In genomic region chr6:118171386-118171785, GRCm38 (mm10) we compare ENCODE assay signal across 15 mouse cellular contexts. TPM values are rescaled to one million over a fixed set of nuclear protein-coding genes. Genes with fewer than 3 reads are reported as not detected.
"Had no signal": no experiment of that assay in that cellular context is flagged by ENCODE, and none has a peak within 500 bp of the region (broad histone marks: within the 10 kb centered on the region; RNA-seq: fewer than 3 reads in every experiment).

No protein-coding gene starts in this region.

- H3K9ac ChIP-seq: liver, embryonic 15.5 days; liver, postnatal 0 days; lung, embryonic 14.5 days; midbrain, embryonic 13.5 days; midbrain, embryonic 15.5 days; neural tube, embryonic 12.5 days; stomach, embryonic 15.5 days had no signal

- H3K27ac ChIP-seq: liver, embryonic 15.5 days; macrophage; midbrain, embryonic 13.5 days; midbrain, embryonic 15.5 days; neural tube, embryonic 12.5 days; stomach, embryonic 15.5 days; stomach, postnatal 0 days had no signal

- H3K4me2 ChIP-seq: liver, embryonic 15.5 days; lung, embryonic 14.5 days; midbrain, embryonic 11.5 days; midbrain, embryonic 13.5 days; midbrain, embryonic 15.5 days; neural tube, embryonic 12.5 days; stomach, embryonic 15.5 days had no signal

- H3K4me1 ChIP-seq: liver, embryonic 15.5 days; midbrain, embryonic 13.5 days; midbrain, embryonic 15.5 days; neural tube, embryonic 12.5 days; stomach, embryonic 15.5 days had no signal

- H3K27me3 ChIP-seq: liver, embryonic 15.5 days; midbrain, embryonic 13.5 days; midbrain, embryonic 15.5 days; neural tube, embryonic 12.5 days; stomach, embryonic 15.5 days had no signal

- DNase-seq: liver, postnatal 0 days; lung, embryonic 14.5 days; right cerebral cortex, postnatal 14 days; thymus, adult 2 months; thymus, postnatal 25 days; thymus, postnatal 4 days had no signal

- H3K4me3 ChIP-seq: liver, embryonic 15.5 days; megakaryocyte, embryonic 14.5 days; midbrain, embryonic 13.5 days; midbrain, embryonic 15.5 days; neural tube, embryonic 12.5 days; stomach, embryonic 15.5 days had no signal

- H3K9me3 ChIP-seq: liver, embryonic 15.5 days; megakaryocyte, embryonic 14.5 days; midbrain, embryonic 13.5 days; midbrain, embryonic 15.5 days; neural tube, embryonic 12.5 days; stomach, embryonic 15.5 days had no signal

- ATAC-seq: liver, postnatal 0 days; midbrain, embryonic 13.5 days; midbrain, embryonic 15.5 days had no signal

- H3K36me3 ChIP-seq: liver, embryonic 15.5 days; midbrain, embryonic 13.5 days; midbrain, embryonic 15.5 days; neural tube, embryonic 12.5 days; stomach, embryonic 15.5 days had no signal

RNA-seq across cellular contexts. Expression of gene Ret, which starts 26.1 kb away (rescaled TPM):
- polyA plus RNA-seq: macrophage had no signal
